Mouse (Mus musculus) midbrain, embryonic 15.5 days (tissue): ENCODE results near the gene Ctnna2. TPM values are rescaled to one million over a fixed set of nuclear protein-coding genes. Genes with fewer than 3 reads are reported as not detected.

Source experiments
- ATAC-seq: fragments of 200-750 bp; cut with Nextera tagmentation; replicated peaks from 2 replicates; pipeline ENCODE4 v1.8.0; 2017; ENCODE audit warnings: moderate TSS enrichment
- H3K27ac ChIP-seq: fragments of 300-500 bp; sonication (generic); 2 replicates; pipeline ENCODE4 v1.5.1; 2015; ENCODE audit warnings: mild to moderate bottlenecking, inconsistent platforms
- H3K27me3 ChIP-seq: fragments of 300-500 bp; sonication (generic); replicated peaks from 2 replicates; pipeline ENCODE4 v1.6.1; 2015; ENCODE audit warnings: inconsistent platforms
- H3K36me3 ChIP-seq: fragments of 300-500 bp; sonication (generic); replicated peaks from 2 replicates; pipeline ENCODE4 v1.6.1; 2015; ENCODE audit warnings: inconsistent platforms
- H3K4me1 ChIP-seq: fragments of 300-500 bp; sonication (generic); 2 replicates; pipeline ENCODE4 v1.6.1; 2015; ENCODE audit warnings: inconsistent platforms
- H3K4me2 ChIP-seq: fragments of 300-500 bp; sonication (generic); 2 replicates; pipeline ENCODE4 v1.6.1; 2015; ENCODE audit warnings: inconsistent platforms, mild to moderate bottlenecking, moderate library complexity
- H3K4me3 ChIP-seq: fragments of 300-500 bp; sonication (generic); 2 replicates; pipeline ENCODE4 v1.5.1; 2015; ENCODE audit warnings: mild to moderate bottlenecking, inconsistent platforms
- H3K9ac ChIP-seq: fragments of 300-500 bp; sonication (generic); 2 replicates; pipeline ENCODE4 v1.6.1; 2015; ENCODE audit warnings: mild to moderate bottlenecking, inconsistent platforms
- H3K9me3 ChIP-seq: fragments of 300-500 bp; sonication (generic); 2 replicates; pipeline ENCODE4 v1.6.1; 2016; ENCODE audit warnings: inconsistent platforms
- WGBS: fragments of 180-500 bp; shearing (Covaris S2); methylation state at CpG from one replicate; pipeline ENCODE4 v1.1.7; 2015; ENCODE audit warnings: mixed read lengths; 5-methylcytosine and 5-hydroxymethylcytosine counted together
- polyA plus RNA-seq: library from polyadenylated mRNA; unstranded; fragments of >200 nt; fragmentation: Nextera tagmentation; extraction: Ambion mirVana; gene quantifications from 2 replicates; pipeline ENCODE4 v1.2.1, GENCODE M21; 2015

The Ctnna2 gene
- polyA plus RNA-seq, 1 experiment from 2014 or later, result 145 TPM

DNA sequence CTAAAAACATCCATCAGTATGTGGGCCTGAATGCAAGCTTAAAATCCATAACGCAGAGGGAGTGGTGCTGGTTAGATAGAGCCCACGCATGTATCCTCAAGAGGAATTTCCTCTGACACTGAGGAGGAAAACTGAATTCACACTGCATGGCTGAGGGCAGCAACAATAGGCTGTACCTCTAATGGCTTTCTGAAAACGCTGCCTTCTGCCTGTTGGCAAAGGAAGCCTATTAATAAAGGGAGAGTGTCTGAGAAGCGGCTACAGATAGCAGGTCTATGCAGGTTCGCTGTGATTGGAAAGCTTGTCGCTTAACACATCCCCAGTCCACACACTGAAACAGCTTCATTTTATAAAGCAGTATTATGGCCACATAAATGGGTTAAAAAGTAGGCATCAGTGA, 688.1 kb downstream of the Ctnna2 start:
- Histone ChIP-seq H3K4me3 (no peak overlapping the region), H3K9ac (no peak overlapping the region), H3K27ac (peak overlapping the region; percentile 43), H3K4me1 (peaks cover 8% of the 10 kb centered on the region; the same call in 1 of the 2 replicates), H3K36me3 (no peaks in the 10 kb centered on the region), H3K9me3 (no peaks in the 10 kb centered on the region), H3K27me3 (no peaks in the 10 kb centered on the region), H3K4me2 (no peak overlapping the region)
- ATAC-seq, result peak; percentile 50; the same call in 1 of the 2 replicates
- 58% methylated on average over 6 of the region's 6 CpGs for WGBS

DNA sequence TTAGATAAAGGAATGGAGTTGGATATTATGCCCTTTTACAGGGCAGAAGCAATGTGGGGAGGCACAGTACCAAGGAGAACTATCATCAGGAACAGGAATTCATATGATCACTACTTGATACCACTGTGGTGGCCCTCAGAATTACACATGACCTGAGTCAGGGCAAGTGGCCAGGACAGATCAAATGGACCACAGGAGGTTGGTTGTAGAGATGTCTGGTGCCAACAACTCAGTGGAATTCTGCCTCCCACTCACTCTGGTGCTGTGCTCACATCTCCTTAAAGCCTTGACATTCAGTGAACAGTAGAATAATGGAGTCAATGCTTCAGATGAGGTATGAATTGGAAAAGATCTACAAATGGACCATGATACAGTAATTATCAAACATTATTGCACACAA, 691.1 kb downstream of the Ctnna2 start:
- Histone ChIP-seq H3K27me3 (no peaks in the 10 kb centered on the region), H3K4me2 (no peak overlapping the region), H3K9ac (no peak overlapping the region), H3K36me3 (no peaks in the 10 kb centered on the region), H3K27ac (no peak overlapping the region), H3K9me3 (no peaks in the 10 kb centered on the region), H3K4me1 (peaks cover 3% of the 10 kb centered on the region; the same call in 1 of the 2 replicates), H3K4me3 (no peak overlapping the region)
- no peak for ATAC-seq

DNA sequence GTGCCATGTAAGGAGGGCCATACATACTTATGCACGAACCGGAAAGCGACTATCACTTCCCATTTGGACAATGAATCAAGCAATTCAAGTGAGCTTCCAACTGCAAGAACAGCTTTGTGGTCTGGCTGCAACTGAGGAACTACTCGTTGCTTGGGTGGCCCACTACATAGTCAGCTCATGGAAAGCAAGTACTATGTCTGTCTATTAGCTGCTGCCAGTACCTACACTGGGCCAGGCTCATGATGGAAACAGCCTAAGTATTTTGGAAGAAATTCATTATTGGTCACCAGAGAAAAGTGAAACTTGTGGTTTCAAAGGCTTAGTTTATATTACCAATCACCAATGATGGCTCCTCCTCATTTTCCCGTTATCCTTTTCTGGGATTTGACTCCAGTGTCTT, 693.2 kb downstream of the Ctnna2 start:
- H3K9ac ChIP-seq, result no peak overlapping the region

DNA sequence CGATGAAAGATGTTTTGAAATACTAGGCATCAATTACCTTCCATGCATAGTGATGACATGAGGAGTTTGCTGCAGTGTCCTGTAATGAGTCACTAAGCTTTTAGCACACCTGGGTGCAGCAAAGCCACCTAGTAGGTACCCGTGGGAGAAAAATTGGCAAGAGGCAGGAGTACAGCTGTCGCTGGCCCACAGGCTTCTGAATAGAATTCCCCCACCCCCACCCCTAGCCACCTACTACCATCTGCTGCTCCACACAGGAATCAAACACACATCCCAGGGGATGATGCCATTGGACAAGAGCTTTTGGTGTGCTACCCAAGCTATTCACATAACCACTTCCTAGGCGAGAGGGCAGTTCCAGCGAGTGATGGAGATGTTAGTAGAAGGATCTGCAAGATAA, 700.7 kb downstream of the Ctnna2 start:
- Histone ChIP-seq H3K4me1 (no peaks in the 10 kb centered on the region), H3K9ac (no peak overlapping the region), H3K4me3 (no peak overlapping the region), H3K4me2 (no peak overlapping the region), H3K27ac (no peak overlapping the region), H3K36me3 (no peaks in the 10 kb centered on the region), H3K9me3 (no peaks in the 10 kb centered on the region), H3K27me3 (no peaks in the 10 kb centered on the region)
- no peak for ATAC-seq
- 68% methylated on average over 5 of the region's 5 CpGs for WGBS

More for the DNA sequence above, 693.2 kb downstream of the Ctnna2 start:
- H3K27me3 ChIP-seq, result no peaks in the 10 kb centered on the region
- H3K9me3 ChIP-seq, result no peaks in the 10 kb centered on the region
- ATAC-seq, result no peak
- WGBS, result 94% methylated on average over 5 of the region's 5 CpGs
- no peak overlapping the region for H3K4me2 ChIP-seq
- H3K4me3 ChIP-seq, result no peak overlapping the region
- H3K36me3 ChIP-seq, result no peaks in the 10 kb centered on the region
- H3K27ac ChIP-seq, result no peak overlapping the region
- no peaks in the 10 kb centered on the region for H3K4me1 ChIP-seq

DNA sequence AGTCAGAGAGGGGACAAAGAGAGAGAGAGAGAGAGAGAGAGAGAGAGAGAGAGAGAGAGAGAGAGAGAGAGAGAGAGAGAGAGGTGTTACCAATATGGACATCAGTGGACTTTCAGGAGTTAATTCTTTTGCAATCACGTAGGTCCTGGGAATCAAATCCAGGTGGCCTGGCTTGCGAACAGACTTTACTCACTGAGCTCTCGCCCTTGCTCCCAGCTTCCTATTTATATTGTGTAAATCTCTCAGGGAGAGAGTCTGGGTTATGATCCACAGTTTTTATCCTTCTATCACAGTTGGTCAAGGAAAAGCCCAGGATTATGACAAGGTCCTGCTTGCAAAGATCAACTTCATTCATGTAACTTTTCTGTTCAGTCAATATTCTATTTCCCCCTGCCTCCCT, 714.3 kb downstream of the Ctnna2 start:
- Histone ChIP-seq H3K27me3 (no peaks in the 10 kb centered on the region), H3K36me3 (no peaks in the 10 kb centered on the region), H3K4me2 (no peak overlapping the region), H3K4me1 (no peaks in the 10 kb centered on the region), H3K9ac (no peak overlapping the region), H3K4me3 (no peak overlapping the region), H3K27ac (no peak overlapping the region), H3K9me3 (no peaks in the 10 kb centered on the region)
- no peak for ATAC-seq
- 75% methylated on average over 3 of the region's 3 CpGs for WGBS

DNA sequence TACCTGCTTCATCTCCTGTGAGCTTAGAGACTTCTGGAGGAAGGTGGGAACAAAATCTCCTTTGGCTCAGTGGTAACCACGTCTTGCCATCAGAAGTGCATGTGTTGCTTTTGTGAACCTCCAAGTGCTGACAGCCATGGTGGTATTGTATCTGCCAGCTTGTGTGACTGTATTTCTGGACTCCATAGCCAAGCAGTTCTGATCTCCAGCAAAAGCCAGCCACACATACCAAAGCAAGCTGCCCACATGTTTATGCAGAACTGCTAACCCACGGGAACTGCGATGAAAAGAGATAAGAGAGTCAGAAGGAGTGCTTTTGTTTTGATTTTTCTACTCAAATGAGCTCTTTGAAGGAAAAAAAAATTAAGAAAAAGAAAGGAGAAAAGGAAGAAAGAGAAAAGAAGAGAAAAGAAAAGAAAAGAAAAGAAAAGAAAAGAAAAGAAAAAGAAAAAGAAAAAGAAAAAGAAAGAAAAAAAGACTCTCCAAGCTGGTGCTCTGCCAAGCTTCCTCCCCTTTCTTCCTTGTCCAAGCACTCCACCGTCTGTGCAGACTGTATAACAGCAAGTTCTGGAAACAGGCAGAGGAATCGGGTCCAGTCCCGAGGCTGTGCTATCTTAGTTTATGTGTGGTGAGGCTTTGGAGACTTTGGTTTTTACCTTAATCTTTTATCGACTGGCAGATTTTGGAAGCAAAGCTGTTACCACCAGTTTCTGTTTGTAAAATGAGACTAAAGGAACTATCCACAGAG, 722.0 kb downstream of the Ctnna2 start:
- no peaks in the 10 kb centered on the region for H3K9me3 ChIP-seq
- H3K4me2 ChIP-seq, result no peak overlapping the region
- ATAC-seq, result no peak
- no peak overlapping the region for H3K9ac ChIP-seq
- no peak overlapping the region for H3K27ac ChIP-seq
- no peaks in the 10 kb centered on the region for H3K27me3 ChIP-seq
- H3K36me3 ChIP-seq, result no peaks in the 10 kb centered on the region
- no peak overlapping the region for H3K4me3 ChIP-seq
- WGBS, result 44% methylated on average over 7 of the region's 7 CpGs
- H3K4me1 ChIP-seq, result peaks cover 3% of the 10 kb centered on the region; the same call in 1 of the 2 replicates

DNA sequence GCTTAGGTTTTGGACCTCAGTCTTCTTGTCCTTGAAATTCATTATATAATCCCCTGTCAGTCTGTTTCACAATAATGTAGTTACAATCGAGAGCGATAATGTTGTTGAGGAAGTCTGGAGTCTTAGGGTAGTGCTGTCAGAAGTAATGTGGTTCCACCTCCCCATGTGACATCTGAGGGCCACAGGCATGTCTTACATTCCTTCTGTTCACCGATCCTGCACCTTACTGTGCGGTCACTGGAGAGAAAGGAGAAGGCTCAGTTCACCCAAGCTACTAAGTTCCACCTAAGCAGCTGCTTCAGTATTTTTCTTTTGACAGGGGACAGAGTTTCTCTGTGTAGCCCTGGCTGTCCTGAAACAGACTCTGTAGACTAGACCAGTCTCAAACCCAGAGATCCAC, 723.2 kb downstream of the Ctnna2 start:
- Histone ChIP-seq H3K27ac (no peak overlapping the region), H3K4me3 (no peak overlapping the region), H3K27me3 (no peaks in the 10 kb centered on the region), H3K36me3 (no peaks in the 10 kb centered on the region), H3K4me1 (peaks cover 3% of the 10 kb centered on the region; the same call in 1 of the 2 replicates), H3K9me3 (no peaks in the 10 kb centered on the region), H3K9ac (no peak overlapping the region), H3K4me2 (no peak overlapping the region)
- 94% methylated on average over 4 of the region's 4 CpGs for WGBS
- ATAC-seq, result no peak

DNA sequence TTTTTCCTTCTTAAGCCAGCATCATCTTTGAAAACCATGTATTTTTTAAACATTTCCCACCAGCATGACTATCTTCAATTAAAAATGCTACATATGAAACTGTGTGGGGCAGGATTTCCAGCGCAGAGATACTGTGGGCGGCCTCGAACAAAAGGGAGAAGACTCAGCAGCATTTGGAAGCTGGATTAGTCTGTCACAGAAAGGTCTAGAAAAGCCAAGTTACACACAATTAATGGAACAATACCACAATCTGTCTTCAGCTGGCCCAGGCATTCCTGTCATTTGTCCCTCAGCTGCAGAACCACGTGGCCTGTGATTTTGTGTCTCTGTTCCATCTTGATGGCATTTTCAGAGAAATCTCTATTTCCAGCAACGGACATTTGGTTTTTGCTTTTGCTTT, 726.0 kb downstream of the Ctnna2 start:
- no peaks in the 10 kb centered on the region for H3K36me3 ChIP-seq
- no peak overlapping the region for H3K9ac ChIP-seq
- H3K4me2 ChIP-seq, result no peak overlapping the region
- no peaks in the 10 kb centered on the region for H3K9me3 ChIP-seq
- H3K4me1 ChIP-seq, result peaks cover 7% of the 10 kb centered on the region
- no peaks in the 10 kb centered on the region for H3K27me3 ChIP-seq
- no peak overlapping the region for H3K27ac ChIP-seq
- ATAC-seq, result no peak
- no peak overlapping the region for H3K4me3 ChIP-seq
- 62% methylated on average over 5 of the region's 5 CpGs for WGBS

DNA sequence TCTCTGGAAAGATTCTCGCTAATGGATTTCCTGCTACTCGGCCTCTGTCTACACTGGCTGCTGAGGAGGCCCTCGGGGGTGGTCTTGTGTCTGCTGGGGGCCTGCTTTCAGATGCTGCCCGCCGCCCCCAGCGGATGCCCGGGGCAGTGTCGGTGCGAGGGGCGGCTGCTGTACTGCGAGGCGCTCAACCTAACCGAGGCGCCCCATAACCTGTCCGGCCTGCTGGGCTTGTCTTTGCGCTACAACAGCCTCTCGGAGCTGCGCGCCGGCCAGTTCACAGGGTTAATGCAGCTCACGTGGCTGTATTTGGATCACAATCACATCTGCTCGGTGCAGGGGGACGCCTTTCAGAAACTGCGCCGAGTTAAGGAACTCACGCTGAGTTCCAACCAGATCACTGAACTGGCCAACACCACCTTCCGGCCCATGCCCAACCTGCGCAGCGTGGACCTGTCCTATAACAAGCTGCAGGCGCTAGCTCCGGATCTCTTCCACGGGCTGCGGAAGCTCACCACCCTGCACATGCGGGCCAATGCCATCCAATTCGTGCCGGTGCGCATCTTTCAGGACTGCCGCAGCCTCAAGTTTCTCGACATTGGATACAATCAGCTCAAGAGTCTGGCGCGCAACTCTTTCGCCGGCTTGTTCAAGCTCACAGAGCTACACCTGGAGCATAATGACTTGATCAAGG, 735.8 kb downstream of the Ctnna2 start:
- no peaks in the 10 kb centered on the region for H3K27me3 ChIP-seq
- H3K4me3 ChIP-seq, result peak overlapping the region; percentile 61
- H3K36me3 ChIP-seq, result no peaks in the 10 kb centered on the region
- WGBS, result under 1% methylated on average over 43 of the region's 43 CpGs
- peak overlapping the region; percentile 64 for H3K9ac ChIP-seq
- peak overlapping the region; percentile 90 for H3K4me2 ChIP-seq
- peak overlapping the region; percentile 91 for H3K27ac ChIP-seq
- H3K4me1 ChIP-seq, result peaks cover 29% of the 10 kb centered on the region
- H3K9me3 ChIP-seq, result no peaks in the 10 kb centered on the region
- ATAC-seq, result peak; percentile 62

DNA sequence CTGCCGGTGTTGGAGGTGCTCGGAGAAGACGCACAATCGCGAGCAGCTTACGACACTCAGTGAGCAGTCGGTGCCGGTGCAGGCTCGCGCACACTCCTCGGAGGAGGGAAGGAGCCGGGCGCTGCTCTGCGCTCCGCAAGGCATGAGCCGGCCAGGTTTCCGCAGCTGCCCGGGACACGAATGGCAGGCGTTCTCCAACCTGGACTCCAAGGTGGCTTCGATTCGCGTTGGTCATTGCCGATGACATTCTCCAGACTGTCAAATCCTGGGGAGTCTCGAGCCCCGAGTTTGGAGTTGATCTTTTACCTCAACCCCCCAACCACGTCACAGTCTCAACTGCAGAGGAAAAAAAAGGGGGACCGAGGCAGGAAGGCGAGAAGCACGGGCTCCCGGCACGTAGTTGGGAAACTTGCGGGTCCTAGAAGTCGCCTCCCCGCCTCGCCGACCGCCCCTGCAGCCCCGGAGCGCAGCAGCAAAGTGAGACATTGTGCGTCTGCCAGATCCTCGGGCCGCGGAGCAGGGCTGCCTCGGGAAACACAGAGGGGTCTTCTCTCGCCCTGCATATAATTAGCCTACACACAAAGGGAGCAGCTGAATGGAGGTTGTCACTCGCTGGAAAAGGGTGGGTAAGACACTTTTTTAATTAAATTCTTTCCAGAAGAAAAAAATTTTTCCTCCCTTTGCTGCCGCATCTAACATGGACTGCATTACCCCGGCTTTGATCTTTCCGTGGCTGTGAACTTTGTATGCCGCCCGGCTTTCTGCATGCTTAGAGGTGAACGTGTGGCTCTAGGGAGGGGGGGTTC, 736.7 kb downstream of the Ctnna2 start, which contains the start of gene Lrrtm1:
Gene Lrrtm1 (plus strand): TSS at position 89 of the 806 bp plus-strand sequence.
- Histone ChIP-seq H3K9ac (peak within 1 kb of the TSS; percentile 64), H3K4me1 (peaks cover 25% of the 10 kb centered on the region), H3K4me2 (peak within 1 kb of the TSS; percentile 90), H3K9me3 (no peaks in the 10 kb centered on the region), H3K27ac (peak within 1 kb of the TSS; percentile 91), H3K27me3 (no peaks in the 10 kb centered on the region), H3K36me3 (no peaks in the 10 kb centered on the region), H3K4me3 (peak within 1 kb of the TSS; percentile 61)
- WGBS, result under 1% methylated on average over 53 of the region's 53 CpGs
- peak; percentile 92 for ATAC-seq

DNA sequence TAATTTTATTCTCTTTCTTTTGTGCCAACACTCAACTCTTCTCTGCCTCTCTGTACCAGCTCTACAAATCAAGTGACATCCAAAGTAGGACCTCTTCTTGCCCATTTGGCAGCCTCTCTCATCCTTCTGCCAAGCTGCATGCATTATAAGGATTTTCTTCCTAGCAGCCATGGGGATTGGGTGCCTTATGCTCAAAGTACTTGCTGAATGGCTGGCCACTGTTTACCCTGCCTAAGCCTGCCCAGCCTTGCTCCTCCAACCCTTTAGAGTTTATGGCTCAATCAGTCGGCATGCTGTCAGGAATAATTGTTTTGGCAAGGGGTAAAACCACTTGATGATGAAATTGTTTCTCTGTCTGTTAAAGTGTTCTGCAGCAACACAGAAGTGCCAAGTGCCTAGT, 739.1 kb downstream of the Ctnna2 start:
- Histone ChIP-seq H3K9ac (no peak overlapping the region), H3K4me3 (no peak overlapping the region), H3K36me3 (no peaks in the 10 kb centered on the region), H3K9me3 (no peaks in the 10 kb centered on the region), H3K27ac (no peak overlapping the region), H3K4me2 (no peak overlapping the region), H3K27me3 (no peaks in the 10 kb centered on the region), H3K4me1 (peaks cover 19% of the 10 kb centered on the region)
- no peak for ATAC-seq
- WGBS, result 31% methylated on average over 1 of the region's 1 CpGs
